Mouse (Mus musculus) 416B (cell line): ENCODE results near the gene Diaph2.
"Not testable (repeated sequence)": the region's sequence is repeated elsewhere in the genome, so short reads cannot be mapped to it uniquely, and the experiment has no call there.

Experiments used
- DNase-seq: peaks from one replicate; pipeline ENCODE4 v3.0.0; 2011; ENCODE audit warnings: low read depth

The Diaph2 gene

DNA sequence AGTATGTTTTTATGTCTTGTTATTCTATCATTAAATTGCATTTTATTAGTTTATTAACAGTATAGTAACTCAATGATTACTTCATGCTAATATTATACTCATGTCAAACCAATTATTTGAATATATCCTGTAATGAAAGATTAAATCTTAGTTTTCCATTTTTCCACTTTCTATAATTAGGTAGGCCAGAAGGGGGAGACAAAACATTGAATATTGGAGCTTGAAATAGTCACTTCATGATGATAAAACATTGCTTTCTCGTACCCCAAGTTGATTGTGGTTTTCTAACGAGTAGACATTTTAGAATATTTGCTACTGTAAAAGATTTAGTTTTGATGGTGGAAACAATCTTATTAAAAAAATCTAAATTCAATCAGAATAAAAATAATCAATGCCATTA lies 82.4 kb downstream of the Diaph2 start:
- peak; percentile 35 for DNase-seq

DNA sequence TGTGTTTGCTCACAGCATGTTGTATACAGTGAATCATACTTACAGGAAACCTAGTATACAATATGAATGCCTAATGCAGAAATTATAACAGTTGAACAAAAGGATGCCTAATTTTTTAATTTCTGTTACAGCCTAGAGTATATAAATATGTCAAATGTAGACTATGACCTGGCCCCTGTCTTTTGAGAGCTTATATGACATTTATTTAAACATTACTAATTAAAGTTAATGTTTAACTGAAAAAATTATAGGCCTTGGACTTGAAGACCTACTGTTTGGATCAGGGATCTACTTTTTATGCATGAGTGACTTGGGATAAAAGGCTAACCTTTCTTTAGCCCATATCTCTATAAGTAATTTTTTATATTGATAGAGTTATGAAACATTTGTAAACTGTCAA lies 84.3 kb downstream of the Diaph2 start:
- DNase-seq: no peak

DNA sequence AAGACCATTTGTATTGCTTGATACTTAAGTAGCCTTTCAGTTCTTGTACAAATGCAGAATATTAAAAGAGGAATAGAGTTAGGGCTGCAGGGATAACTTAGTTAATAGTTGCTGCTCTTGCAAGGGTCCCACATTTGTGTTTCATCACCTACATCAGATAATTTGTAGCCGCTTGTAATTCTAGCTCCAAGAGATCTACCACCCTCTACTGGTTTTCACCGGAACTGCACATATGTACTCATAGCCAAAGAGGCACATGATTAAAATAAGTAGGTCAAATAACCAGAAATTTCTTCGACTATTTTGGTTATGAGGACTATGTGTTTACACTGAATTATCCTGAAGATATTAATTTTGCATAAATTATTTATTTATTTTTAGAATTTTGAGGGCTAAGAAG lies 134.9 kb downstream of the Diaph2 start:
- DNase-seq: peak; percentile 71

DNA sequence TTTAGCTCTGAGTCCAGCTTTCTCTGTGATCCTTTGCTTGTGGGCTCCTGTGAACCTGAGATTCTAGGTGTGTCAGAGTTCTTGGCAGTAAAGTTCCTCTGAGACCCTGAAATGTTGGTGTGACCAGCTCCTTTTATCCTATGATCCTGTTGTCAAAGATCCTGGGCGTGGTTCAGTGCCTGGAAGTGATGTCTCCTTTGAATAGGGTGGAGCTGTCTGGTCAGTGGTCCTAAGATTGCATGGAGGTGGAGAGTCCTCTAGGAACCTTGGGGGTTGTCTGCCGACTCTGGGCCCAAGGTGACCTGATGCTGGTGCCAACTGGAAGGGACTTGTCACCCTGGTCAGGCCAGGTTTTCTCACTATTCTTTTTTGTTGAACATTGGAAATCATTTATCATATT lies 176.3 kb downstream of the Diaph2 start:
- no peak for DNase-seq

DNA sequence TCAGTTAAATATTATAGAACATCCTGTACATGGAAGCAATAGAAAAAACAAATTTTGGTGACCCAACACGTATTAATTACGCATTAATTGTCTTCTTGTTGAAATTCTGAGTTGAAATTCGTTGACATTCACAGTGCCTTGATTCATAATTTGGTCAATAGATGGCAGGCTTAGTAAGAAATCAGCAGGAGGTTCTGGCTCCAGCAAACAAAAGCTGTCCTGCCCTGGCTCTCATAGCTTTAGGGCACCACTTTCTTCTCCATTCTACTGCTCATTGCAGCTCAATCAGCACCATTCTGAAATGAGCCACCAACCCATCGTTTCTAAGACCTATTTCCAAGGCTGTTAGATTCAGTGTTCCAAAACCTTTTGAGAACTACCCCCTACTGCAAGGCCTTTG lies 225.3 kb downstream of the Diaph2 start:
- DNase-seq: peak; percentile 46

DNA sequence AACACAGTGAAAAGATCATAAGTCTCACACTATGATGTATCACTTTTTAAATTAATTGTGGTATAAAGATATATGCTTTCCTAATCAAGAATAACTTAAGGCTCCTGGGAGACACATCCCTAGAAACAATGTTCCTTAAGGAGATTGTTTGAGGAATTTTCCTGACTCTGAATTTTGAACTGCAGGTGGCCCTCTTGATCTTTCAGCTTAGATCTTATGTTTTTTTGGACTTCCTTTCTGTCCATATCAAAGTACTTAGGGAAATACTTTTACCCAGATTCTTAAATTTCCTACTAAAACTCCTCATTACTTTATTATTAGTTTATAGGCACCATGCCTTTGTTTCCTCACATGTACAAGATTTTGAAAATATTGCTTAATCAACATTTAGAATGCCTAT lies 258.7 kb downstream of the Diaph2 start:
- no peak for DNase-seq

DNA sequence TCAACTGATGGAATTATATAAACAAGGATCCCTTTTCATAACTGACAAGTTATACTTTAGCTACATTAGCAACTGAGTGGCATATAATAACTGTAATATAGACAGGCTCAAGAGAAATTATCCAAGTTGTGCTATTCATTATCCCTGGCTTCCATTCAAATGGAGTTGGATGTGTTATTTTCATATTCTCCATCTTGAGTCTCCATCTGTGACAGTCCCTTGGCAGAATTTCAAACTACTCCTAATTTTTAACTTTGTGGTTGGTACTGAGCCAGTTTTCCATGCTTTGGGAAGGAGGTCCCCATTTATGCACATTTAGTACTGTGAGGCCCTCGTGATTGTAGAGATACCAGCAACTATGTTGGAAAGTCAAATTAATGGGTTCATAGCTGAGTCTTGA lies 270.2 kb downstream of the Diaph2 start:
- DNase-seq: no peak

DNA sequence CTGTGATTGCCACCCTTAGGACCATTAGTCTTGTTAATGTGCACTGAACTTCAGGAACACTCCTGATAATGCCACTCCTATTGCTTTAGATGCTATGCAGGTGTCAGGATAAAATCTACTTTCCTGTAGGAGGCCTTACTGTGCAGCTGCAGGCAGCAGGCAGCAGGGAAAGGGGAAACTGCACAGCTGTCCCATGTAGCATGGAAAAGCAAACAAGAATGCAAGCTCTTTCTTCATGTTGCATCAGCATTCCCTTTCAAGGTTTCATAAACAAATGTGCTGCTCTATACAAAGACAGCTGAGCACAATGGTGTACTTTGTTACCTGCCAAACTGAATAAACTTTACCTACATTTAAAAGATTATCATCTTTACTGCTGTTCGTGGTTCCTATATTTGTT lies 295.0 kb downstream of the Diaph2 start:
- peak; percentile 63 for DNase-seq

DNA sequence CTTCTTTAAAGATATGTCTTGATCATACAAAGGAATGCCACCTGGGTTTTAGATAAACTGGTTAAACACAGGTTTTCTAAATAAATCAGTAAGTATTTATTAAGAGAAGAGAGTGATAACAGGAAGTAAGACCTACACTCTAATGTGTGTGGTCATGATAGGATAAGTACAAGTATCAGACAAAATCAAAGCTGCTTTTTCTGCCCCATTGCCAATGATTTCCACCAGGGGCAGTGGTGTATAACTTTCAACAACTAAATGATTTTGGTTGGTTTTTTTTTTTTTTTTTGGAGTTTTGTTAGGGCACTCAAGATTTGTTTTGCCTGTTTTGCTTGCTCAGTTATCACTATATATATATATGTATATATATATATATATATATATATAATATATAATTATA lies 399.7 kb downstream of the Diaph2 start:
- DNase-seq: no peak

DNA sequence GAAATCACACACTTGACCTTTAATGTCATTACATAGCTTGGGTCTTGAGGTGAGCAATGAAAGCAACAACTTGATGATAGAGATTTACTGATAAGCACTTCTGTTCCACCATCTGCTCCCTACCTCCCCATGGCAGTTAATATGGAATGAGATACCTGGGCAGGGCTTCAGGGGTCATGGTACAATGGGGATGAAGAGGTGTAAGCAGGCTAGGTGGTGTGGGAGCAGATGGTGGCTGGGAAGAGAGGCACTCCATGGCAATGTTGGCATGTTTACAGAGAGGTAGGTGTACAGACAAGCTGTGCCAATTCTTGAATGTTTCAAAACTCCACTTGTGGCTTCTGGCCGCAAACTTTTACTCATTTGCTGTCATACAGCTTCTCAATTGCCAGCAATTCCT lies 402.6 kb downstream of the Diaph2 start:
- no peak for DNase-seq

DNA sequence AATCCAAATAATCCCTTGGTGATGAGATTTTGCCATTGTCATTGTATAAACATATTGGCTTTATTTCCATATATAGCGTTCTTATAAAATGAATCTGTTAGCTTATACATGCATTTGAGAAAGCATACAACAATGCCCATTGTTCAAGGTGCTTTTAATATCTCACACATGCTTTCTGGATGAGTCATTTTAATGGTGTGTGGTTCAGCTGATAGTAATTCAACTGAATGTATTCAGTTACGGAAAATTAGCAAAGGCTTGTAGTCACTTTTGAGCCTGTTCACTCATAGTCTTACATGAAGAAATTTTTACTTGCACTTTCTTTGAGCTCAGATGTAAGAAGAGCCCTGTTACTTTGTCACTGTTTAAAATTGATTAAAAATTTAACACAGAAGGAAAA lies 423.6 kb downstream of the Diaph2 start:
- peak; percentile 48 for DNase-seq

DNA sequence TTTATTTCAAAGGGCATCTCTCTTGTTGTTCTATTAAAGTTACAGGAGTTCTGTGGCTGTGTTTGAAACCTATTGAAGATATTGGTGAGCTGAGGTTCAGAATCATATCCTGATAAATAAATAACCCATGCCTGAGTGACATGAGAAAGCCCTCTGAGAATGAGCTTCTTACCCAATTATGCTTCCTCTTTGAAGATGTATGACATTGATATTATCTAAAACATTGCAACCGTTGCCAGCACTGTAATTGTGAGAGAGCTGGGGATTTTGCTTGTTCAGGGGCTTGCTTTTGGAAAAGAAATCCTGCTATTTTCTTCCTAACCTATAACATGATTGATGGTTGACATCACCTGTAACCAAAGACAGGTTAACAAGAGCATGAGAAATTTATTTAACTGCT lies 438.3 kb downstream of the Diaph2 start:
- DNase-seq: peak; percentile 20

DNA sequence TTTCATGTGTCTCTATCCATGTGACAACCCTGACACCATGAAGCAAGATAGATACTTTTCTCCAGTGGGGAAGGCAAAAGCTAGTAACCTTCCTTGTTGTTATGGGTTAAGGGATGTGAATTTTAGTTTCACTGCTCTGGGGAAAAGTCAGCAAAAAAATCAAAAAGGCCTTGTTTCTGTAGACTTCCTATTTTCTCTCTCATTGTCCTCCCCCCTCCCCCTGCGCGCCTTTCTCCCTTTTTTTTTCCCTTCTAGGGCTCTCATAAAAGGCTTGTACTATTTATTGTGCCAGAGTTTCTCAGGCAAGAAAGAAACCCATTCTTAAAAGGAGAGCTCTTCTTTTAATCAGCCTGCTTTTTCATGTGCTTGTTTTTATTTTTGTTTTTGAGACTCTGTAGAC lies 438.9 kb downstream of the Diaph2 start:
- DNase-seq: no peak

DNA sequence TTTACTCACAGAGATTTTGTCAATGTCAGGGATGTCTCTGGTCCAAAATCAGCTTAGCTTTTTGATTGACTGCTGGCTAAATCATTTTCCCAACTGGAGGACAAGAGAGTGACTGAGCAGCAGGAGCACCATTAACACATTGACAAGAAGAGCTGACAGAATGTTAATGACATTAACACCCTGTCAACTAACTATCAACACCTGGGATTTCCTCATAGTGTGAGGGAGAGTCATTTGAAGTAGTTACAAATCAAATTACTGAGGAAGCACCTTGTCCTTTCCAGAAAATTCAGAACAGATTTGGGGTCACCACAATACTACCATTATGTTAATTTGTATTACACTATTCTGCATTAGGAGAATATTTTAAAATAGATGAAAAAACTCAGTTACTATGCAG lies 439.7 kb downstream of the Diaph2 start:
- no peak for DNase-seq

DNA sequence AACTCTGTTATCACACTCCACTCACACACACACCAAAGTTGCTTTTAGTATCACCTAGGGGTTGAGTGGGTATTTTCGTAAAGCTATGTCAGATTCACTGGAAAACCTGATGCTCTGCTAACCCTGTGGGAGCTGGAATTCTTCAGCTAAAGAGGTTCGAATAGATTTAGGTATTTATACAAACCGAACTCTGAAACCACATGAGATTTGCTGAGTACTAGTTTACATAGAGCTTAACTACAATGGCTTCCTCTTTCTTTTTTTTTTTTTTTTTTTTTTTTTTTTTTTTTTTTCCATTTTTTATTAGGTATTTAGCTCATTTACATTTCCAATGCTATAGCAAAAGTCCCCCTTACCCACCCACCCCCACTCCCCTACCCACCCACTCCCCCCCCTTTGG lies 447.9 kb downstream of the Diaph2 start:
- DNase-seq: not testable (repeated sequence)

DNA sequence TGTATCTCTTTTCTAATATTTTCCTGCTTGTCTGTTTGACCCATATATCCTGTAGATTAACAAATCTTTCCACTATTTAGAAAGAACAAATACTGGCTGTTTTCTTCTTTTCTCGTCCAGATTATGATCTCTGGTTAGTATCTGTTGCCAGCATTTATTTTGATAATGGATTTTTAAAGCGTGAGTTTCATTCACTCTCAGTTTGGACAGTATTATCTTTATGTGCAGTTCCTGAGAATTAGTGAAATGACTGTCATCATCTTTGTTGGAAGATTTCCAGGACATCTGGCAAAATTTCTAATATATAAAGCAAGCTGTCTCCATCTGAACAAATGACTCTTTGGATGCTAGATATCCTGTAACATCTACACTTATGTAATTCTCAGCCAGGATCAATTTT lies 455.7 kb downstream of the Diaph2 start:
- peak; percentile 18 for DNase-seq

DNA sequence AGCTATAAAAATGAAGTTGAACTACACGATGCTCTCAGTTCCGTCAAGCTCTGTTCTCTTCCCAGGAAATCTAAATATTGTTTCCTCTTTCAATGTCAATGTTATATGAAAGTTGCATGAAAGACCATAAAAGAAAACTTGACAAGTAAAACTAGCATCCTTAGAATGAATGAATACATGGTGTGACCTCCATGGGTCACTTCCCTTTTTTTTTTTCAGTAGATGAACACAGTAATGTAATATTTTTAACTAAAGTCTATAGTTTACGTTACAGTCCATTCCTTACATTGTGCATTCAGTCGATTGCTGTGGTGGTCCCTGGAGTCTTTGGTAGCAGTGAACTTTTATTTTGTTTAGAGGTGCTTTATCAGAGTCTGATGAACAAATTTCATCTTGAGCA lies 462.7 kb downstream of the Diaph2 start:
- no peak for DNase-seq

DNA sequence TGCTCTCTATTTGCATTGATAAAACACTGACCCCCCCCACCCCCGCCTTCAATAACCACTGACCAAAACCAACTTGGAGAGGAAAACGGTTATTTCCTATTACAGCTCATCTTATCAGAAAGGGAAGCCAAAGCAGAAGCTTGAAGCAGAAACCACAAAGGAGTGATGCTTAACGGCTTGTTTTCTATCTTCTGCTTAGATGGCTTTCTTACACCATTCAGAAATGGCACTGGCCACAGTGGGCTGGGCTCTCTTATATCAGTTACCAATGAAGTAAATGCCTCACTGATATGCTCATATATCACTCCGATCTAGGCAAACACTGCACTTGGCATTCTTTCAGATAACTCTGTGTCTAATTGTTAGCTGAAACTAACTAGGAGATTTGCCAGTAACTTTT lies 463.2 kb downstream of the Diaph2 start:
- peak; percentile 96 for DNase-seq

DNA sequence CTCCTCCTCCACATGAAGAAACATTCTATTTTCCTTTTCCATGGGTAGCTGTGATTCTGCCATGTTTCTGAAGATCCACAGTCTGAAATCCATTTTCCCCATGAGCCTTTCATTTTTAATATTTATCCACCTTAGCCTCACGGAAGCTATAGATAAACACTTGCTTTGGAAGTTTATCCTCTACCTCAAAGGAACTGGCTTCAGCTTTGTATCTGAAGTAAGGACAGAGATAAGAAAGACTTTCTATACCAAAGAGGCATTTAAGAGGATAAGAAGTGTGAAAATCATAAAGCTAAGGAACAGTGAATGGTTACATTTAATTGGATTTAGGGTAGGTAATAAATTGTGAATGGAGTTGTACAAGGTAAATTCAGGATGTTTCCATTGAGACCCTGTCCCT lies 480.5 kb downstream of the Diaph2 start:
- no peak for DNase-seq

DNA sequence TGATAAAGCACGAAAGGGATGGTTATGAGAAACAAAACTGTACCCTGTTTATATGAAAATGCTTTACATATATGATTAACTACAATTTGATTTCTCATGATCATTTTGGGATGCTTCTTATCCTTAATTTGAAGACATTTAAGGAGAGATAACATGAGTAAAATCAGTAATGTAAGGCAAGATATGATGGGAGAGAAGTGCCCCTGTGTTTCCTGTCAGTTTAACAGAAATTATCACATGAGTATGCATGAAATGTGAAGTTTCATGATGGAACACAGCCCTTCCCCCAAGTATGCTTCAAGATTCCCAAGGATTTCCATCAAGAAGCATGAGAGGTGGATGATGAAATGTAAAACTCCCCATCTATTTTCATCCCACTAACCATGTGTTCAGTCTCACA lies 485.6 kb downstream of the Diaph2 start:
- DNase-seq: no peak

DNA sequence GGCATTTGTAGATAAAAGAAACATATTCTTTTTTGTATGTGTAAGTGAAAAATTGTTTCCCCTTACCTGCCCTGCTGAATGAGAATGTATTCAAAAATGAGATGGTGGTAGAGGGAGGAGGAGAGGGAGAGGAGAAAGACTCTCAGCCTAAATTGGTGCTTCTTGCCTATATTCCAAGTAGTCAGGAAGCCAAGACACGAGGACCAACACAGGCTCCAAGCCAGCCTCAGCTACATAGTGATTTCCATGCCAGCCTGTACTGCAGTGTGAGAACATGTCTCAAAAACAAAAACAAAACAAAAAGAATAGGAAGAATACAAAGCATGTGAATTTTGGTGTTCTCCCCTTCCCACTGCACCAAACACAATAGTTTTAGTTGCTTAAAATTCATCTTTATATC lies 497.1 kb downstream of the Diaph2 start:
- no peak for DNase-seq

DNA sequence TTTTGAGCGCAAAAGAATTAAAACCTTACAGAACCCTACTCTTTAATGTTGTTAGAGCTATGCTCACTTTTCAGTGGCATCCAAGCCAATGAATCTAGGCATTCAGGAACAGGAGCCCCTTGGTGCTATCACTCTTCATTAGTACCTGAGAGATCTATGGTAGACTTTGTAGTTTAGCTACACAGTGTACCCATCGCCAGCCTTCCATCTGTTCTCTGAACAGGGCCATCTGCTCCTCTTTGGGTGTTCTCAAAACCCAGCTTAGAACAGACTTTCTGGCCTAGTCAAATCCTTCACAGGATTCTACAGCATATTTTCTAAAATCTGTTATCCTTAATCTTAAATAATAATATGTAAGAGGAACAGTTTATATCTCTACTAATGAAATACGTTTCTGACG lies 504.1 kb downstream of the Diaph2 start:
- DNase-seq: no peak

DNA sequence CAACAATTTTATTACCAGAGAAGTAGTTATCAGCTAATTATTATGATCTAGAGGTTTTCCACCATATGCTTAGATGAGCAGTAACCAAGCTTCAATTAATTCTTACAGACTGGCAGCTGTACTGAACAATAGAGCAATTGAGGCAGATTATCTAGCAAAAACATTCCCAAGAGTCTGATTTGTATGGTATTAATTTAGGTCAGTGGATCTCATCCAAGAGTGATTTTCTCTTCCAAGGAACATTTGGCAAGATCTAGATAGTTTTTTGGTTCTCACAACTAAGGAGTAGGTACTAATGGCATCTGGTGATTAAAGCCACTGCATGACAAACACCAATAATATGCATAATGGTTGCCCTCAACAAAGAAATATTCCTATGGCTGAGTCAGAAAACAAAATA lies 516.2 kb downstream of the Diaph2 start:
- DNase-seq: no peak

DNA sequence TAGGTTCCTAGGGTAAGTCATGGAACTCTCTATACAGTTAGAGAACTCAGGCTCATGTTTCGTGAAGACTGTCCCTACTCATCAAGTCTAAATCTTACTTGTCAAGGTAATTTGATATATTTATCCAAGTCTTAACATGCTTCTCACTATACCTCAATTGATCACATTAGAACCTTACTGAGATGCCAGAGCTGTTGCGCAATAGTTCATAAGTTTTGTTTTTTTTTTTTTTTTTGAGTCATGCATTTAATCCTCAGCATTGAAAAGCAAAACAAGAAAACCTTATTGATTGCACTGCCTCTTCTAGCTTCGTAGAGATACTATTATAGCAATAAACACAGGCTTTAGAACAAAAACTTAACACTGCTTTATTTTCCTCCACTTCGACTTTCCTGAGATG lies 529.6 kb downstream of the Diaph2 start:
- DNase-seq: no peak

DNA sequence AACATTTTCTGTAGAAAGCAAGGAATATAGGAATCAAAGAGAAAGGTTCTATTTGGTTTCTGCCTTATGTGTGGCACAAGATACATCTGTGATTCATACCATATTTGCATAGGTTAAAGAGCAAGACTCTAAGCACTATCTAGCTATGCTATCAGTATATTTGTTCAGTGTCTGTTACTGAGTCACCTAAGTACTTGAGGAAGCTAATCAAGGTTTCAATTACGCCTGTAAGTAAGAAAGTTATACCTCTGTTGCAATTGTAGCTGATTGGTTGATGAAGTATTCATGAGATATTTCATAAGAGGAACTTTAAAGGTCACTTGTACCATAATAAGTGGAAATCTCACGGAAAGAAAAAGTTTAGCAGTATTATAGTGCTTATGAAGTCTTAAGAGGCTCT lies 531.9 kb downstream of the Diaph2 start:
- DNase-seq: peak; percentile 66
